Mouse (Mus musculus): Measurements from ENCODE around the gene Fam171a2. TPM values are rescaled to one million over a fixed set of nuclear protein-coding genes. Genes with fewer than 3 reads are reported as not detected.
A peak's percentile ranks its signal among the peaks of the same experiment; 100 is the strongest.

Gene Fam171a2
- polyA plus RNA-seq, 1 experiment from 2014 or later: 4.4 TPM

DNA sequence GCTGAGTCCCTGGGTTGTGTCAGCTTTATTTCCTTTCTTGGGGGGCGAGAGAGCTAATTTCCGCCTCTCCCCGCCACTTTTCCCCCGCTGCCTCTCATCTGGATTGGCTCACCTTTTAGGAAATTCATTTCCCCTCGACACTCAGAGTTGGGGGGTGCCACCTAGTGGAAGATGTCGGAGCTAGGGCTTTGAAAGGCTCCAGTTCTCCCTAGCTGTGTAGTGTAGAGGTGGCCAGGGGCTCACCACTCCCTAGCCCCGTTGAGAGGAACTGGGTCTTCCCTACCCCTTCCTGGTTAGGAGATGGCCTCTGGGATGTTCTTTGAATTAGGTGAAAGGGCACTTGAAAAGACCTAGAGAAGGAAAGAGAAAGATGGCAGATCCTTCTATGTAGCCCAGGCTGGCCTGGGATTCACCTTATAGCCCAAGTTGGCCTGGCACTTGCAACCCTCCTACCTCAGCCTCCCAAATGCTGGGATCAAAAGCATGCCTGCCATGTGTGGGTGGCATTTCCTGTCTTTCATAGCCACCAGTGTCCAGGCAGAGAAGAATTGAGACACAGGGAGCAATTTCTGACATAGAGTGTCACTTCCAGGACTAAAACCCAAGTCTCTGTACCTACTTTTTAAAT lies 16.4 kb downstream of the Fam171a2 start:
- H3K4me1 ChIP-seq: peaks cover 27% of the 10 kb centered on the region
- H3K4me2 ChIP-seq (replicated peaks): peak overlapping the region; percentile 84
- H3K27me3 ChIP-seq: no peaks in the 10 kb centered on the region
- ATAC-seq (ENCODE audit: low FRiP score, low read depth): no peak
- 0% methylated on average over 7 of the region's 7 CpGs for WGBS
- peak overlapping the region; percentile 85 for H3K27ac ChIP-seq
- peak overlapping the region; percentile 74 for H3K9ac ChIP-seq
- H3K4me3 ChIP-seq: peak overlapping the region; percentile 68
- H3K36me3 ChIP-seq: peaks cover 26% of the 10 kb centered on the region
- no peaks in the 10 kb centered on the region for H3K9me3 ChIP-seq

DNA sequence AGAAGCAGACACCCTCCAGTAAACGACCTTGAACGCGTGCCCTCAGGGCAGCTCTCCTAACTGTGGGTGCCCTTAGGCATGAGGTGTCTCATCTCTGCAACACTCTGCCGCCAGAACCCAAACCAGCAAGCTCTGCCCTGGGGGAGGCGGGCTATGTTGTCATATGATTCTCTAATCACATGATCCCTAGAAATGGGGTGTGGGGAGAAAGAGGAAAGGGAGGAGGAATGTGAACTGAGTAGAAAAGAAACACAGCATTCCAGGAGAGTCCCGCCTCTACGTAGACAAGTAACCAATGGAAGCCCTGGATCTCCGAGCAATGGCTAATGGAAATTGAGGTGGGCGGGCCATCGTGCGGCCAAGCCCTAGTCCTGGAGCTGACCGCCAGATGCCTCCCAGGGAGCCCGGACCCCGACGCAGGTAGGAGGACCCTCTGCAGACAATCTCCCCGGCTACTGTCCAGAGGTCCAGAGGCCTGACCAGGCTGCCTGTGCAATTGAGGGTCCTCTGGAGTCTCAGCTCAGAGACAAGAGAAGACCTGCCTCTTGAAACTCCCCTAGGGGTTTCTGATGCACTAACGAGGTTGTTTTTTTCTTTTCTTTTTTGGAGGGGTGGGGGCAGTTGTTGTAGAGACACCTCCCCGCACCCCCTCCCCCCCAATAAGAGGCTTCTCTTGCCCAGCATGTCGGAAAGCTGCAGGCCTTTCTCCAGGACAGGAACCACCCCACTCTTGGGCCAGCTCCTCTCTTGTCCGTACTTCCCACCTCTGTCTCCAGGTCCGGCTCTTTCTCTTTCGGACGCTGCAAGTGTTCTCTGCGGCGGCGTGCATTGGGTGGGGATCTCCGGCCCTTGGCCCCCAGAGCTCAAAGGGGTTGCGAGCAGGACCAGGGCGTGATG lies 17.1 kb downstream of the Fam171a2 start, which contains the start of gene Grn:
Gene Grn (plus strand): TSS at position 195 of the 897 bp plus-strand sequence.
- under 1% methylated on average over 29 of the region's 29 CpGs for WGBS
- ATAC-seq (ENCODE audit: low FRiP score, low read depth): peak; percentile 94

DNA sequence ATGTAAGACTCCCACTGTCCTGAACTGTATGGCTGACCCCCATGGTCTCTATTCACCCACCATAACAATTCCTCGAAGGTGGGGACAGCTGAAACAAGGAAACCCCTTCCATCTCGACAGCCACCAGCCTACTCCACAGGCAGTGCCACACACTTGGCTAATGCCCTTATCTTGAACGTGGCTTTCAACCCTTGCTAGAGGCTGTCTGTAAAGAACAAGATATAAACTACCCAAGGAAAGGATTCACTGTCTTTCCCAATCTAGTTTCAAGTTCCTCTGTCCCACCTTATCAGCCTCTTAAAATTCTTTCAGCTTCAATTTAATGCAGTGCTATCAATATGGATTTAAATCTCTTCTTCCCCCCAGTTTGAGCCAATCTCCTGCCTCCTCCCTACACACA lies 17.9 kb downstream of the Fam171a2 start:
- Histone ChIP-seq H3K27me3 (no peaks in the 10 kb centered on the region), H3K27ac (peak overlapping the region; percentile 6; the same call in 1 of the 2 replicates), H3K4me1 (peaks cover 27% of the 10 kb centered on the region), H3K4me2 (replicated peaks) (peak overlapping the region; percentile 84), H3K36me3 (peaks cover 10% of the 10 kb centered on the region), H3K4me3 (peak overlapping the region; percentile 68), H3K9me3 (no peaks in the 10 kb centered on the region), H3K9ac (peak overlapping the region; percentile 74)
- no peak for ATAC-seq (ENCODE audit: low FRiP score, low read depth)
- WGBS: 49% methylated on average over 3 of the region's 3 CpGs

More for the DNA sequence above, 17.1 kb downstream of the Fam171a2 start, which contains the start of gene Grn:
- H3K27ac ChIP-seq: peak within 1 kb of the TSS; percentile 85
- no peaks in the 10 kb centered on the region for H3K27me3 ChIP-seq
- peaks cover 27% of the 10 kb centered on the region for H3K4me1 ChIP-seq
- H3K4me2 ChIP-seq (replicated peaks): peak within 1 kb of the TSS; percentile 84
- no peaks in the 10 kb centered on the region for H3K9me3 ChIP-seq
- H3K9ac ChIP-seq: peak within 1 kb of the TSS; percentile 74
- H3K36me3 ChIP-seq: peaks cover 18% of the 10 kb centered on the region
- H3K4me3 ChIP-seq: peak within 1 kb of the TSS; percentile 68

DNA sequence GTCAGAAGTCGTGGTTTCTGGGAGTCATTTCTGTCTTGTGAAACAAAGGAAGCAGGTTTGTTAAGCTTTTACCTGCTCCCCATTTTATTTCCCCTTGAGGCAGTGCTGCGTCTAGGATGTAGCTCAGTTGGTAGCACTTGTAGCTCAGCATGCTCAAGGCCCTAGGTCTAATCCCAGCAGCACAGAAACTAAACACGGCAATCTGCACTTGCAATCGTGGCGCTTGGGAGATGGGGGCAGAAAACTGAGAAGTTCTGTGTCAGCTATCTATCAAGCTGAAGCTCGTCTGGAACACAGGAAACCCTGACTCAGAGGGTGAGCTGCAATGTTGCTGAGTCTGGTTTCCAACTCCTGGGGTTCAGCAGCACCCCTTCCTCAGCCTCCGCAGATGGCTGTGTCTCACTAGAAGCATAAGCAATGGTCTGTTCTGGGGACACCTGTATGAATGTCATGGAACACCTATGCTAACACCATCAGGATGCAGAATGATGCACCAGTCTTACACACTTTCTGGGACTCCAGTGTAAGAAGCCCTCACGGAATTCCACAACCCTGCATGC lies 18.4 kb downstream of the Fam171a2 start:
- Histone ChIP-seq H3K4me2 (replicated peaks) (peak overlapping the region; percentile 84), H3K27me3 (no peaks in the 10 kb centered on the region), H3K4me1 (peaks cover 27% of the 10 kb centered on the region), H3K36me3 (peaks cover 7% of the 10 kb centered on the region; the same call in 1 of the 2 replicates), H3K4me3 (peak overlapping the region; percentile 68; the same call in 1 of the 2 replicates), H3K27ac (no peak overlapping the region), H3K9me3 (no peaks in the 10 kb centered on the region), H3K9ac (peak overlapping the region; percentile 74)
- ATAC-seq (ENCODE audit: low FRiP score, low read depth): no peak
- WGBS: 68% methylated on average over 8 of the region's 8 CpGs

DNA sequence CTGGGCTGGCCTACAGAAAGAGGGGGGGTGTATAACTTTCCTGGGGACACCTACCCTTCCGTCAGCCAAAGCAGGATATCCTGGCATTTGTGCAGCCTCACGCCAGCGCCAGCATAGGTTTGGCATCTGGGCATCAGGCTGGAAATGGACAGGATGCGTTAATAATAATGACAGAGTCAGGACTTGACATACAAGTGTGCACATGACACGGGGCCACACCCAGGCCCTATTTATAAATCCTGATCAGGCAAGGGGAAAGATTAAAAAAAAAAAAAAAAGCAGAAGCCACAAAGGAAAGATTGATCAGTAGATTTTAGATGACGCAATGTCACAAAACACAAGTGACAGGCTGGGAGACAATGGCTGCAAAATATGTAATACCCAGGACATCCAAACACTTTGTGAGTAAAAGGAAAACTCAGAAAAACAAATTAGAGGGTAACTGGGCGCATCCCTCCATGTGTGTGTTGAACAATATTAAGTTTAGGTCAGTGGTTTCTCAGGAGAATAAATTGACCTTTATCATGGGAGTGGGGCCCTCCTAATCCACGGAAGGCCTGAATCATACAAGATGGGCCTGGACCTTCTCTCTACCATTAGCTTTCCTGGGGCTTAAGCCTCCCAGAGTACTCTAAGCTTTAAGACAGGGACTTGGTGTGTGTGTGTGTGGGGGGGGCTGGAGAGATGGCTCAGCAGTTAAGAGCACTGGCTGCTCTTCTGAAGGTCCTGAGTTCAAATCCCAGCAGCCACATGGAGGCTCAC lies 21.7 kb downstream of the Fam171a2 start:
- ATAC-seq (ENCODE audit: low FRiP score, low read depth): no peak
- Histone ChIP-seq H3K27me3 (no peaks in the 10 kb centered on the region), H3K4me2 (replicated peaks) (no peak overlapping the region), H3K27ac (no peak overlapping the region), H3K4me1 (peaks cover 8% of the 10 kb centered on the region), H3K9ac (no peak overlapping the region), H3K4me3 (no peak overlapping the region), H3K9me3 (no peaks in the 10 kb centered on the region), H3K36me3 (no peaks in the 10 kb centered on the region)
- whole genome bisulfite sequencing: 78% methylated on average over 8 of the region's 8 CpGs

DNA sequence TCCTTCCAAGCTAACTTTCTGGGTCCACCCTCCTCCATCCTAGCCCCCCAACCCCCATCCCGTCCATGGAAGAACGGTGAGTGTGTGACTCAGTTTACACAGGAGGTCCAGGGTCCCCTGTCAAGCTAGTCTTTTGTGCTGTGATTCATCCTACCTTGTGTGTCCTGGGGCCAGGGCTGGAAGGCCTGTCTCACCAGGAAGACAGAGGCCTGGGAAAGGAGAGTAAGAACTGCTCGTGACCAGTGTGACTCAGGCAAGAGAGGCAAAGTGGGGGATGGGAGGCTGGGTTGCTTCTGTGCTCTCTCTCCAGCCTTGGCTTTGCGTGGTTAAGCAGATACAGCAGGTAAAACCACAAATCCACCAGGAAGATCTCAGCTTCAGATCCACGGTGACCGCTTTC lies 22.8 kb downstream of the Fam171a2 start:
- Histone ChIP-seq H3K27ac (no peak overlapping the region), H3K4me1 (peaks cover 4% of the 10 kb centered on the region), H3K4me2 (replicated peaks) (no peak overlapping the region), H3K9me3 (0 out of 2 replicates have a peak, but pooled peaks cover 6% of the 10 kb centered on the region), H3K4me3 (no peak overlapping the region), H3K27me3 (no peaks in the 10 kb centered on the region), H3K9ac (no peak overlapping the region), H3K36me3 (no peaks in the 10 kb centered on the region)
- WGBS: 76% methylated on average over 6 of the region's 6 CpGs
- ATAC-seq (ENCODE audit: low FRiP score, low read depth): no peak

DNA sequence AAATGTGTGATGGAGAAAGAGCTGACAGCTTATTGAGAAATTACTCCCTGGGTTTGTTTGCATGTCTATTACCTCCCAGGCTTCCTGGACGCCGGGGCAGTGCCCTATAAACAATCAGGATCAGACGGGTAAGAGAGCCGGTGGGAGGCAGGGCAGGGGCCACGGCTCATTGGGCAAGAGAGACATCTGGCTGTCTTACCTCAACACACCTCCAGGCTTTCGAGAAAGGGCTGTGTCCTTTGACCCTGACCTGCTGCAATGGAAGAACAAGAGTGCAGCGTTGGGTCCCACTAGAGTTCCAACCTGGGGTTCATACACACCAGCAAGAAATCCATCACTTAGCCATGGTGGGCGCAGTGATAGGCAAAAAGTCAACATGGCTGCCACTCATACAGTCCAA lies 25.9 kb downstream of the Fam171a2 start:
- no peak overlapping the region for H3K4me2 ChIP-seq (replicated peaks)
- ATAC-seq (ENCODE audit: low FRiP score, low read depth): no peak
- 61% methylated on average over 8 of the region's 8 CpGs for WGBS
- H3K27me3 ChIP-seq: no peaks in the 10 kb centered on the region
- no peaks in the 10 kb centered on the region for H3K4me1 ChIP-seq
- no peaks in the 10 kb centered on the region for H3K36me3 ChIP-seq
- no peak overlapping the region for H3K4me3 ChIP-seq
- 0 out of 2 replicates have a peak, but pooled peaks cover 7% of the 10 kb centered on the region for H3K9me3 ChIP-seq
- H3K27ac ChIP-seq: no peak overlapping the region
- no peak overlapping the region for H3K9ac ChIP-seq

DNA sequence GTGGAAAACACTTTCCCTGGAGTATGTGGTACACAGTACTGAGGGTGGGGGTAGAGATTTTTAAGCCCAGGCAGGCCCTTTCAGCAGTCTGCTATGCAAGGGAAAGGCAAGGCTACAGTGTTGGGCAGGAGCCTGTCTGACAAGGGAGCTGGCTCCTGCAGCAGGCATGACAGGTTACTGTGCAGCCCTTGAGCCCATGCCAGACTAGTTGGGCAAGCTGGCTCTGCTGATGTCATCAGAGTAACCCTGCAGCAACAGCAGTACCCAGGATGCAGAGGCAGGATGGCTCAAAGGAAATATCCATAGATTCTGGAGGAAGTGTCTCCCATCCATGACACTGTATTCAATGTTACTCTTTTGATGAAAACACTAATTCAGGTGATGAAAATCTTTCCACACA lies 28.6 kb downstream of the Fam171a2 start:
- no peak overlapping the region for H3K4me2 ChIP-seq (replicated peaks)
- H3K9me3 ChIP-seq: 0 out of 2 replicates have a peak, but pooled peaks cover 7% of the 10 kb centered on the region
- H3K27me3 ChIP-seq: no peaks in the 10 kb centered on the region
- no peak for ATAC-seq (ENCODE audit: low FRiP score, low read depth)
- H3K4me3 ChIP-seq: no peak overlapping the region
- no peak overlapping the region for H3K9ac ChIP-seq
- H3K36me3 ChIP-seq: no peaks in the 10 kb centered on the region
- no peaks in the 10 kb centered on the region for H3K4me1 ChIP-seq
- H3K27ac ChIP-seq: no peak overlapping the region

DNA sequence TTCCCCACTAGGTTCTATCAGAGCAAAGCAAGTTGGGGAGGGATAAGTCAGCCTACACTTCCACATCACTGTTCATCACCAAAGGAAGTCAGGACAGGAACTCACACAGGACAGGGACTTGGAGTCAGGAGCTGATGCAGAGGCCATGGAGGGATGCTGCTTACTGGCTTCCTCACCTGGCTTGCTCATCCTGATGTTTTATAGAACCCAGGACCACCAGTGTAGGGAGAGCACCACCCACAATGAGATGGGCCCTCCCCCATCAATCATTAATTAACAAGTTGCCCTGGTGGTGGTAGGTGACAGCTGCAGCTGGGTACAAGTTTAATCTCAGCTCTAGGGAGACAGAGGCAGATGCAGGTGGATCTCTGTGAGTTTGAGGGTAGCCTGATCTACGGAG lies 30.3 kb downstream of the Fam171a2 start:
- no peak overlapping the region for H3K27ac ChIP-seq
- WGBS: 78% methylated on average over 1 of the region's 1 CpGs
- H3K4me3 ChIP-seq: no peak overlapping the region
- H3K4me2 ChIP-seq (replicated peaks): no peak overlapping the region
- no peaks in the 10 kb centered on the region for H3K27me3 ChIP-seq
- H3K4me1 ChIP-seq: no peaks in the 10 kb centered on the region
- H3K9me3 ChIP-seq: 0 out of 2 replicates have a peak, but pooled peaks cover 7% of the 10 kb centered on the region
- H3K36me3 ChIP-seq: no peaks in the 10 kb centered on the region
- ATAC-seq (ENCODE audit: low FRiP score, low read depth): no peak
- no peak overlapping the region for H3K9ac ChIP-seq

DNA sequence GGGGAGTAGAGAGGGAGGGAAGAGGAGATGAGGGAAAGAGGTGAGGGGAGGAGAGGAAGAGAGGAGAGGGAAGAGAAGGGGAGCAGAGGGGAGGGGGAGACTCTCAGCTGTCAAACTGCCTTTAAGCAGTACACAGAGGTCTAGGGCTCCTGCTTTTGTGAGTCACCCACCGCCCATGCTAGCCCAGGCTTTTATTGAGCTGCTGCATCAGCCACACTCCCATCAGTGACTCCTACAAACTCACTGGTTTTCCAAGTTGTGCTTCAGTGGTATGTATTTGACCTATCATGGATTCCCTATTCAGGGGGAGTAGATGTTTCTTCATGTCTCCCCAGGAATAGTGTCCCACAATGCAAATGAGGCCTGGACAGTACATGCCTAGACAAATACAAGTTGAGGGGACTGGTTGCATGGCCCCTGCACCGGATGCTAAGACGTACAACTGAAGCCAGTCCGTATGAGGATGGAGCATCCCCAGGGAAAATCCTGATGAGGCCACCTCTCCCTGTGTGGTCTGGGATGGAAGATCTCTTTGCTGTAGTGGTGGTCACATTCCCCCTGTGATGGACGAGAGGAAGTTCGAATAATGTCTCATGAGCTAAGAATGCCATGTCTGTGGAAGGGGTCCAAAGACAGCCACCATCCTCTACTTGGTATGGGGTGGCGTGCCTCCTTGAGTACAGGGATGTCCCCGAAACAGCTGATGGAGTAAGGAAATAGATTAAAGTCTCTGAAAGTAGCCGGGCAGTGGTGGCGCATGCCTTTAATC lies 32.3 kb downstream of the Fam171a2 start:
- H3K36me3 ChIP-seq: no peaks in the 10 kb centered on the region
- H3K4me2 ChIP-seq (replicated peaks): no peak overlapping the region

DNA sequence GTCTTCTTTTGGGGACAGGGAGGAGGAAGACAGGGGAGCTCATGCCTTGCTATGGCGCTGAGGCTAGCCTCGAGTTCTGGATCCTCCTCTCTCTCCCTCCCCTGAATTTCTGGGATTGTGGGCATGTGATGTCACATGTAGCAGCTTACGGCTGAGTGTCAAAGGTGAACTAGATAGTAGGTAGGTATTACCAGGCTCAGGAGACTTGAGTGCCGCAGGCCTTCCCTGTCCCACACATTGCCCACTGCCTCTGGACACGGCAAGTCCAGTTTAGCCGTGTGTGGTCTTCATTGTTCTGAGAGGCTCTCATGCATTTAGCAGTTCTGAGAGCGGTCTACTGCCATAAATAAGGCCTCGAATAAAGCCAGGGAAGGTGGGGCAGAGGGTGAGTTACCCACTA lies 34.4 kb downstream of the Fam171a2 start:
- no peak for ATAC-seq (ENCODE audit: low FRiP score, low read depth)
- no peaks in the 10 kb centered on the region for H3K4me1 ChIP-seq
- no peaks in the 10 kb centered on the region for H3K9me3 ChIP-seq
- H3K27ac ChIP-seq: no peak overlapping the region
- no peak overlapping the region for H3K9ac ChIP-seq
- no peaks in the 10 kb centered on the region for H3K27me3 ChIP-seq
- H3K4me3 ChIP-seq: no peak overlapping the region
- no peak overlapping the region for H3K4me2 ChIP-seq (replicated peaks)
- H3K36me3 ChIP-seq: no peaks in the 10 kb centered on the region
- 78% methylated on average over 8 of the region's 8 CpGs for WGBS

More for the DNA sequence above, 32.3 kb downstream of the Fam171a2 start:
- H3K27me3 ChIP-seq: no peaks in the 10 kb centered on the region
- no peak for ATAC-seq (ENCODE audit: low FRiP score, low read depth)
- no peaks in the 10 kb centered on the region for H3K4me1 ChIP-seq
- WGBS: 74% methylated on average over 10 of the region's 10 CpGs
- 0 out of 2 replicates have a peak, but pooled peaks cover 4% of the 10 kb centered on the region for H3K9me3 ChIP-seq
- no peak overlapping the region for H3K9ac ChIP-seq
- H3K27ac ChIP-seq: no peak overlapping the region
- no peak overlapping the region for H3K4me3 ChIP-seq
